Mouse (Mus musculus) T-helper 1 cell (primary cell): ENCODE data around the gene Clec16a.

Source experiments
- in situ Hi-C: fragments of 300-600 bp; cut with MboI, MseI; formaldehyde crosslinking; loops from one replicate; pipeline ENCODE4 v1.15.1; 2025; ENCODE audit warnings: high pct_unique_total_duplicates

Clec16a gene

DNA sequence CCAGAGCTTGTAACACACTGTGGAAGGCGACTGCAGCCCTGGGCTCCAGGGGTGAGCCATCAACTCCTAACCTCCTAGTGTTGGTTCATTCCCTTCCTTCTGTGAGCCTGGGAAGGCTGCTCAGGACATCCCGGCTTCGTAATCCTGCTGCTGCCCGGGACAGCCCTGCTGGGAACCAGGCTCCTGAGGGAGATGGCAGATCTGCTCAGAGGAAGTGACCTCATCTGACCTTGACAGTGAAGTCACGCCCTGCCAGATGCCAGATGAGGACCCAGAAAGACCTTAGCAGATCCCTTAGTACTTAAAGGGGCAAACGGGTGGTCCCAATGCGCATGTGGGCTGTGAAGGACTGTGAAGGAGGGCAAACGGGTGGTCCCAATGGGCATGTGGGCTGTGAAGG, 216.0 kb downstream of the Clec16a start:
- in situ Hi-C loops: loop anchor here (25.0 kb wide), 1 partner anchor 99 kb away; no protein-coding TSS in a partner anchor

DNA sequence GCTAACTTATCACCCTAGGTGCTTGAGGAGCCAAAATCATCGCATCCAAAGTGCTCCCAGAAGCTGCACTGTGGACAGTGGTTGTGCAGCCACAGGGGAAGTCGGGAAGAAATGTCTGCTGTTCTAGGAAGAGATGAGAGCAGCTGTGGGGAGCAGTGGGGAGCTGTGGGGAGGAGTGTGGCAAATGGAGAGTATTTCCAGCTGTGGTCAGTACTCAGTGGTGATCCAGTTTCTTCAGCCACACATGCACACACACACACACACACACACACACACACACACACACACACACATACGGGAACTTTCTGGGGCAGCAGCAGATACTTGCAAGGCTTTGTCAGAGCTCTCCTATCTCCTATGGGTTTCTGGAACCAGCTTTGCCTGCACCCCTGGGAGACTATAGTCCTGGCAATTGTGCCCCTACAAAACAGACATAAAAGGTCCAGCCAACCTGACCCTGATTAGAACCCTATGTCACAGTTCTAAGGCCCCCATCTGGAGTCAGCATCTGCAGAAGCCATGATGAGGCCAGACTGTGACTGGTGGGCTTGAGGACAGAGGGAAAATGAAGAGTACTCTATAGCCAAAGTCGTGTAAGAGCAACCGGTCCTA, 217.5 kb downstream of the Clec16a start:
- in situ Hi-C loops: loop anchor here (25.0 kb wide), 1 partner anchor 100 kb away; no protein-coding TSS in a partner anchor

DNA sequence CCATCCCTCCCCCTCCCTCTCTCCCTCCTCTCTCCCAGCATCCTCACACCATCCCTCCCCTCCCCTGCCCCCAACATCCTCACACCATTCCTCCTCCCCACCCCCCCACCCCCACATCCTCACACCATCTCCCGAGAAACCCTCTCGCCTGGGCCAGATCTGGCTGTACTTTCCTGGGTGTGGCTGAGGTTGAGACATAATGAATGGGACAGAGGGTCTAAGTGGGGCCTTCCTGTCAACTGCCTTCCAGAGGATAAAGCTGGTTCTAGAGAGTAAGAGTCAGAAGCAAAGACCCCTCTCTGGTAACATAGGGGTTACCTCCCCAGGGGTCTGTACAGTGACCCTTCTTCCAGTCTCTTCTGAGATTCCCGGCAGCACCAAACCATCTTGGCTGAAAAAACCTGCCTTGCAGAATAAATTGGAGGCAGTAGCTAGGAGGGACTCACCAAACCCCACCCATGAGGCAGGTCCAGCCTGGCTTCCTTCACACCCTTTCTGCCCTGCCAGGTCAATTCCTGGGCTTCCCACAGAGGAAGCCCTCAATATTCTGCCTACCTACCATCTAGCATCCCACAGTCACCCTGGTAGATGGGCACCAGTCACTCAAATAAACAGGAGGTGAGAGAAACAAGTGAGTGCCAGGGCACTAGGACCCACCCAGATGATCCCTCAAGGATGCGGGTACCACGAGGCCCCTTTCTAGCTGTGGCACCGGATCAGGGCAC, 218.6 kb downstream of the Clec16a start:
- in situ Hi-C loops: loop anchor here (25.0 kb wide), 1 partner anchor 101 kb away; no protein-coding TSS in a partner anchor

DNA sequence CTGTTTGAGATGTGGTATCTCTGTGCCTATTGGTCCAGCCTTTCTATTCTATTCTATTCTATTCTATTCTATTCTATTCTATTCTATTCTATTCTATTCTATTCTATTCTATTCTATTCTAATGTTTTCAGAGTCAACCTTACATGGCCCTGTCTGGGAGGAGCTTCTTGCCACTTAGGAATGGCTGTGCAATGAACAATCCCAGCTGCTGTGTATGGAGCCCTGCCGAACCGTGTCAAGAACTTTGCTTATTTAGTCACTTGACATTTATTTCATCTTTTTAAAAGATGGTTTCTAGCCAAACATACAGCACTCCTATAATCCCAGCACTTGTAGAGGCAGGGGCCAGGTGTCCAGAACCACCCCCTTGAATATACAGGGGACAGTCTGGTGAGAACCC, 219.2 kb downstream of the Clec16a start:
- in situ Hi-C loops: loop anchor here (25.0 kb wide), 1 partner anchor 102 kb away; no protein-coding TSS in a partner anchor

DNA sequence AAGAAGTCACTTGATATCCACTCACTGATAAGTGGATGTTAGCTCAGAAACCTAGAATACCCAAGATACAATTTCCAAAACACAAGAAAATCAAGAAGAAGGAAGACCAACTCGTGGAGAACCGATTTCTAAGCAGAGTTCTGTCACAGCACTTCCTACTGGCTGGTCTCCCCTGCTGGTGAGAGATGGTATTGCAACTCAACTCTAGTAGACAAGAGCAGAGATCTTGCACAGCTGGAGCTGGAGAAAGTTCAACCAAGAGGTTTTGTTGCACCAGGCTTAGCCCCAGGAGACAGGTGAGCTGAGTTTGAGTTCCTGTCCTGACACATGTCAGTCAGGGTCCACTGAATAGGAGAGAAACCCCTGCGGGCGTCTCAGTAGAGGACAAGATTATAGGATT, 222.0 kb downstream of the Clec16a start:
- in situ Hi-C loops: loop anchor here (25.0 kb wide), 1 partner anchor 105 kb away; no protein-coding TSS in a partner anchor

DNA sequence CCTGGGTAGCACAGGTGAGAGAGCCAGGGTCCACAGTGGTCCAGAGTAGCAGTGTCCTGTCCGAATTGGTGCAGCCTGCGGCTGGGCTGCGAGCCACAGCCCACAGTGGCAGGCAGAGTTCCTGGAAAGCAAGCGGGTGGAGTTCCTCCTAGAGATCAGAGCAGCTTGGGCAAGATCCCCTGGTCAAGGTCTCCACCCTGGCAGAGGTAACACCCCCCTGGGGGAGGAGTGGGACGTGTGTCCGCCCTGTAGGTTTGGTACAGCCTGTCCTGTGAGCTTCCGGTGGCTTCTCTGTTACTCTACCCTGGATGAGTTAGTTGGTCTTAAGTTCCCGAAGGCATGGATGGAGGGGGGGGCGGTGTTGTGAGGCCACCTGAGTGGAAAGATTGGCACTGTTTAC, 223.7 kb downstream of the Clec16a start:
- in situ Hi-C loops: loop anchor here (25.0 kb wide), 1 partner anchor 107 kb away; no protein-coding TSS in a partner anchor

DNA sequence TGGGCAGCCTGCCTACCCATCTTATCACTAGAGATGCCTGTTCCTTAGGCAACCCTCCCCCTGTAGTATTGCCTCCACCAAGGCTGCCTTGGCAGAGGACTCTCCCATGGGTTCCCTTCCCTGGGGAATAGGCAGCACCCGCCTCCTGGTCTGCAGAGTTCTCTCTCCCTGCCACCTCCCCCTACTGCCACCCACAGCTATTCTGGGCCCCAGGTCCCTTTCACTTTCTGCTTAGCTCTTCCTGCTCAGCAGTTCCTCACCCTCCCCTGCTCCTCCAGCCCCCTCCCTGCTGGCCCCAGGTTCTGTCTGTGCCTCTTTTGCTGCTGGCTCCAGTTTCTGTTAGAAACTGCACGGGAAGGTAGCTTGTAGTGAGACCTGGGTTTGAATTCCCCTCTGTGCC, 224.5 kb downstream of the Clec16a start:
- in situ Hi-C loops: loop anchor here (10.0 to 25.0 kb wide), 2 partner anchors 107 to 355 kb away; partner anchors contain the start of gene Nubp1

DNA sequence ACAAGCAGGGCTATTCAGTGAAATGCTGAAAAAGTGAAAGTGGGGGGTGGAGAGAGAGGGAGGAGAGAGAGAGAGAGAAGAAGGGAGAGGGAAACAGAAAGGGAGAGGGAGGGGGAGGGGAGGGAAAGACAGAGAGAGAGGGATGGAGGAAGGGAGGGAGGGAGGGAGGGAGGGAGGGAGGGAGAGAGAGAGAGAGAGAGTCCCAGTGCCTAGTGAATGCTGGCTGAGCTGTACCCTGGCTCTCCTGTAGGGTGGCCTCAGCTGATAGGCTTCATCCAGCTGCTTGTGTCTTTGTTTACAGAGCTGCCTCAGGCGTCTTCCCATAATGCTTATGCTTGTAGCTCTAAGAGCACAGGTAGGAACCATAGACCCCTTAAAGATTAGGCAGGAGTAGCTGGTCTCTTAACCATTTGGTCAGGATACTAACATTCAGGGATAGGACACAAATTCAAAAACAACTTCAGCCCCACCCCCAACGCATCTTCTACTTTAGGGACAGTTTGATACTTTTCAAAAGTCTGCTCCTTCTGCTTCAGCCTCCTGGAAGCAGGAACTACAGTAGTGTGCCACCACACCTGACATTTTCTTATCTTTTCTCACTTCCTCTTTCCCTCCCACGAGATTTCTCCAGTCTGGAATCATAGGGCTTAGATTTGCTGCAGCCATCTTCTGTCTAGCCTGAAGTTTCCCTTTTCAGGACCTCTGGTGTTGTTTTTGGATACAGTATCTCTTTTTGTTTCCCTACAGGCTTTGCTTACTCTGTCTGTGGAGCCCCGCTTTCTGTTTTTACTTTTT, 225.6 kb downstream of the Clec16a start:
- in situ Hi-C loops: loop anchor here (10.0 to 25.0 kb wide), 2 partner anchors 108 to 356 kb away; partner anchors contain the start of gene Nubp1

DNA sequence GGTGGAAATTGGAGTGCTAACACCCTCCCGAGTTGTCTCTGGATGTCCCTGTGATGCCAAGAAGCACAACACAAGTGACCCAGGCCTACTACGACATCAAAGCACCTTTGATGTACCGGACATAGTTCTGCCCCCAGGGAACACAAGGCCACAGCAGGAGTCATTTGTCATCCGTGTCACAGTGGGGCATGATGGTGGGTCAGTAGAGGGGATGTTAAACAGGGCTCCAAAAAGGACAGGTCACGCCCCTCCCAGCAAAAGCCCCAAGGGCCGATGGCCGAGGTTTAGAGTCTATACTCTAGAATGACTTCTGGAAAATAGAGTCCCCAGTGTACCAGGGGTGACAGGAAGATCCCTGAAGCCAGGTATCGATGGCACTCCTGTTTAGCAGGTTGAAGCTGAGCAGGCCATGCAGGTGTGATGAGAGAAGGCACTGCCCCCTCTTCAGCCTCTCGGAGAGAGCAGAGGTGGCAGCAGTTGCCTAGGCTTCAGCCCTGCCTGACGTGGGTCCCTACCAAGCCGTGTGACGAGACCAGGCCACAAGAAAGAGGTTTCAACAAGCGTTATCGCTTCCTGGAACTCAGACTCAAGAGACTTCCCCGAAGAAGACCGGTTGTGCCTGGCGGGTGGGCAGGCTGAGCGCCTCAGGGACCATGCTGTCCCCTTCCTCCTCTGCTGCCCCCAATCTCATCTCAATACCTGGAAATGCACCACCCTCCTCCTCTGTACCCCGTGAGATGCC, 226.8 kb downstream of the Clec16a start:
- in situ Hi-C loops: loop anchor here (10.0 to 25.0 kb wide), 2 partner anchors 110 to 357 kb away; partner anchors contain the start of gene Nubp1

DNA sequence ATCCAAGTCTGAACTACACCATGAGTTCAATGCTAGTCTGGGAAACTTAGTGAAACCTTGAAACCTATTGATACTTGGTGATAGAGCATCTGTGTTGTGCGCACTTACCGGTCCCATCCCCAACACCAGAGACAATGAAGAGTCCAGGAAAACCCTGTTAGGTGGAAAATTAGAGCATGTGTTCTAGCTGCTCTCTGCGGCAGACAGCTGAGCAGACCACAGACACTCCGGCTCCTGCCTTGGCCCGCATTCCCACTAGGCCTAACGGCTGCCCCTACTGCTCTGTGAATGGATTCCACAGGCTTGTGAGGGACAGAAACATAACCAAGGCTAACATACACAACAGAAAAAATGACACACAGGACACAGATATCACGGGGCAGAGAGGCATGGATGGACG, 228.4 kb downstream of the Clec16a start:
- in situ Hi-C loops: loop anchor here (10.0 to 25.0 kb wide), 2 partner anchors 111 to 359 kb away; partner anchors contain the start of gene Nubp1

DNA sequence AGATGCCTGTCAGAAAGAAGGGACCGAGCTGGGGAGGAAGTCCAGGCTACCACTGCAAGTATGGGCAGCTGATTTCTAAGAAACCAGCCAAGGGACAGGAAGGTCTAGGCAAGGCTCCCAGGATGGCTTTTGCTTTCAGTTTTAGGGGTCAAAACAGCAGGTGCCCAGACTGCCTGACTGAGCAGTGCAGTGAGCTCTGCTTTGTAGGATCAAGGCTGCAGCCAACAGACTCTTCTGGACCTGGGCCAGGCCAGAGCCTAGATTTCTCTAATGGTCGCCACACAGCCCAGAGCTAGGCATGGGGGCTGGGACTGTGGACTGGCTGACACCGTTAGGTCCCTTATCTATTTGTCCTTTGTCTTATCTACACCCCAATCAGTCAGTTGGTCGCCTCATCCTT, 229.6 kb downstream of the Clec16a start:
- in situ Hi-C loops: loop anchor here (10.0 to 25.0 kb wide), 2 partner anchors 112 to 360 kb away; partner anchors contain the start of gene Nubp1

DNA sequence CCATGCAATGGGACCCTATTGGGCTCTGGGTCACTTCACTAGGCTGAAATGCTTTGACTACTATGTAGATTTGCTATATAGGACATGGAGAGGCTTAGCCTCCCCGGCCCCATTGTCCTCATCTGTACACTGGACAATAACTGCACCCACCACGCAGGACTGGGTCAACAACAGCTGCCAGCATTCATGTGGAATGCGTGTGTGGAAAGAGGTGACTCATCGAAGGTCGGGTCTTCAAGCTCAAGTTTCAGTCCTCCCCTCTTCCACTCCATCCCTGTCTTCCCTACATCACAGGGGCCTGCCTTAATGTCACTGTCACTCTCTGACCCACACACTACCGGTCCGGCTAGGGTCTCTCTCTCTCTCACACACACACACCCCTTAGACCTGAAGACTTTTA, 231.2 kb downstream of the Clec16a start:
- in situ Hi-C loops: loop anchor here (10.0 kb wide), 1 partner anchor 362 kb away; the partner anchor contains the start of gene Nubp1

DNA sequence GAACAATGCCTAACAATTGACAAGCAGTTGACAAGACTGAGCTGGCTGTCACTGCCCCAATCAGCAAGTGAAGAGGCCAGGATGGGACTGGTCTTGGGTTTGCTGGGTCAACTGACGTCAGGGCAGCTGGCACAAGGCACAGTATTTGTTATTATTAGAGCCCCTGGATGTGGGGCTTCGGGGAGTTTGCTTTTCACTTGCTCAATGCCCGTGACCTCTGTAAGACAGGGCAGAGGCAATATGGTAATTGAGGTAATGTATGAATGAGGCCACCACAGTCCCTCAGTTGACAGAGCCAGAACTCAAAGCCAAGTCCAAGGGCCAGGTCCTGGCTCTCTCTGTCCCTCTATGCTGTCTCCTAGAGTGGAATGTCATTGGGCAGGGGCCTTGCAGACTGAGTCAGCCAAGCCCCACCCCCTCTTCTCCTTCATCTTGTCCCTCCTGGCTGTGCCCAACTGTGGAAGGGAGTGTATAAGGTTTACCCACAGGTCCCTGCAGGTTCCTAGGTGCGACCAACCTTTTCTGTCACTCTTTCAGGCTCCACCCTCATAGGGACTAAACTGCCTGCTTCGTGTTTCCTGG, 232.5 kb downstream of the Clec16a start:
- in situ Hi-C loops: loop anchor here (10.0 kb wide), 1 partner anchor 363 kb away; the partner anchor contains the start of gene Nubp1

DNA sequence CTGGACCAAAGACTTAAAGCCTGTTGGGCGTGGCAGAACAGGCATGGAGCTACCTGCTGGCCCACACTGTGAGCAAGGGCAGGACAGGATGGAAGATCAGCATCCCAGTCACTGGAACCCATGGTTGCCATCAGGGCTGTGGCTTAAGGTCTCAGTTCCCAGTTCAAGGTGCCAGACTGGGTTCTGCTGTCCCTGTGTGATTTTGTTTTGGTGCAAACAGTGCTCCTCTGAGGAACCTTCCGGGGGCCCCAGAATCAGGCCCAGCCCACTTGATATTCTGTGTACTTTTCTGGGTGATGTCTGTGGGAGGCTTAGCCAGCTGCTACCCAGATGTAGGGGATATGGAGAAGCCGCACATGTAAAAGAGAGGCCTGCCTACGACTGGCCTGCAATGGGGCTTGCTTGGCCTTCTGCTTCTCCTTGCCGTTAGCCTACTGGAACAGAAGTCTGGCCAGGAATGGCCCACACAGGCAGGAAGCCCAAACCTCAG, 235.5 kb downstream of the Clec16a start:
- in situ Hi-C loops: no loop called here

DNA sequence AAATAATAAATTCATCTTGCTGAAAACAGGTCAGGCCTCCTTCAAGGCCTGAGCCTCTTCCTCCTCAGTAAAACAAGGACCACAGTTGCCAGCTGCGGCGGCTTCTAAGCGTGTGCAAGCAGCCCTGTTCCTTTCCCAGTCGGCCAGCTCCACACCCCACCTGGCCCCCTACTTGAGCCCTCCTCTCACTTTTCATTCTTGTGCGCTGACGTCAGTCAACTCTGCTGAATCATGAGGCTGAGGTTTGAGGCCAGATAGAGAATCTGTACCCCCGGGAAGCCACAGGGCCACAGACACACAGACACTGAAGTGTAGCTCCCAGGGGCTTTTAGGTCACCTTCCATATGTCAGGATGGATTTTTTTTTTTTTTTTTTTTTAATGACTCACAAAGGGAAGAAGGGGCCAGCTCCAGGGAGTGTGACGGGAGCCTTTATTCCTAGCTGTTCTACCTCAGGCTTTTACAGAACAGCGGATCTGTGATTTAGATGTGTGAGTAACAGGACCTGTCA, 236.8 kb downstream of the Clec16a start:
- in situ Hi-C loops: no loop called here

DNA sequence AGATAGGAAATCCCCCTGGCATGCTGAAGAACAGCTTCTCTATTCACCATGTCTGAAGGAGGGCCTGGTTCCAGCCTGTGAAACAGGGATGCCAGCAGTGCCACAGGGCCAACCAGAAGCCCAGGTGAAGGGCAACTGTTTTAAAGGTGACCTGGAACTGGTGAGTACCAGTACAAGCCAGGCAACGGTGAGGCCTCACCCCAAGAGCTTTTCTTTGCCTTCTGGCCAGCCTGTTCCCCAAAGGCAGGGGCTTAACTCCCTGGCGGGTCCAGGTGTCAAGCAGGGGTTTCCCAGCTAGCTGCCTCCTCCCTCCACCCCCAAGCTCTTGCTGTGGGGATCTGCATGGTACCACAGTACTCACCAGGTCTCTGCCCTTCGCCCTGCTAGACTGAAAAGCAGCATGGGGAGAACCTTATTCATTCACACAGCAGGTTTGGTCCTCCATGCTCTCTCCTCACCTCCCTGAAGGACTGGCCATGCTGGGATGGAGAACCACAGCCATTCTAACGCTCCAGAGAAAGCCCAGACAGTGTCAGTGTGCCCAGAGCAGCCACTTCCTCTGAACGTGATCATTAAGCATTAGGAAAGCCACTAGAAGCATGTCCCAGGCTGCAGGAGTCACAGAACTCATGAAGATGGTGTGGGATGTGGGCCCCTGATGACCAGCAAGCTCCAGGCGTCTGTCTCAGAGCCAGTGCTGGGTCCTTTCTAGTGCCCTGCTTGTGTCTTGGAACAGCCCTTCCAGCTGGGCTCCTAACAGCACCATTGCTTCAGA, 237.4 kb downstream of the Clec16a start:
- in situ Hi-C loops: no loop called here

DNA sequence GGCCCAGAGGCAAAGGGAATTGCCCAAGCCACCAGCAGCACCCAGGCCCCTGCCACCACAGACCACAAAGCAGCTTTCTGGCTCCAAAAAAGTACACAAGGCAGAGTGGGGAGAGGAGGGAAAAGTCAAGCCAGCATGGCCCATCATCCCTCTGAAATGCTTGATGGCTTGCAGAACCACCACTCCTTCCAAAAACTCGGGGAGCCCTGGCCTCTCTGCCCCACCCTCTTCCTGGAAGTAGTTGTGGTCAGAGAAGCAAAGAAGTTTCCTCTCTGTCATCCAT, 238.0 kb downstream of the Clec16a start:
- in situ Hi-C loops: no loop called here

DNA sequence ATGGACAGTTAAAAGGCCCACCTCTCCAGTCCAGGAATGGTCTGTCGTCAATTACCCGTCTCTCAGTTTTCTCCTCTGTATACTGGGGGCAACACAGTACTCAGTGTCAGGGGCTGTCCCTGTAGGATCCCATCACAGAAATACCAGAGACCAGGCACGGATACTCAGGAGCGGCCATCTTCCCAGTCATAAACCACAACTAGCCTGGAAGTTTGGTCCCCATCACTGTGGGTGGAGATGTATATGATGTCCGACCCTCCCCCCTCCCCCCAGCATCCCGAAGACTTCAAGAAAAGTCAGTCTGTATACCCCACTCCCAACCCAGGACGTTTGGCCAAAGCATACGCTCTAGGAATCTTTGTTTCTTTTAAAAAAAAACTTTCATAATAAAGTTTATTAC, 238.3 kb downstream of the Clec16a start:
- in situ Hi-C loops: no loop called here
